Mouse (Mus musculus) regulatory T cell (primary cell): Measurements from ENCODE around the gene Slc22a14.

Experiments
- in situ Hi-C: fragments of 300-600 bp; cut with MboI, MseI; formaldehyde crosslinking; loops from one replicate; pipeline ENCODE4 v1.15.1; 2025; ENCODE audit warnings: high pct_unique_total_duplicates

Gene Slc22a14

GRCm38 (mm10) chr9:119357331-119358057 is 7.9 kb downstream of the Slc22a14 start, which contains the start of gene Xylb:
Gene Xylb, plus strand, starts transcription at chr9:119357381.
- in situ Hi-C loops: loop anchor here (5.0 kb wide), 1 partner anchor 40 kb away; no protein-coding TSS in a partner anchor

GRCm38 (mm10) chr9:119355943-119356342 is 9.4 kb downstream of the Slc22a14 start:
- in situ Hi-C loops: loop anchor here (5.0 kb wide), 1 partner anchor 39 kb away; no protein-coding TSS in a partner anchor

DNA sequence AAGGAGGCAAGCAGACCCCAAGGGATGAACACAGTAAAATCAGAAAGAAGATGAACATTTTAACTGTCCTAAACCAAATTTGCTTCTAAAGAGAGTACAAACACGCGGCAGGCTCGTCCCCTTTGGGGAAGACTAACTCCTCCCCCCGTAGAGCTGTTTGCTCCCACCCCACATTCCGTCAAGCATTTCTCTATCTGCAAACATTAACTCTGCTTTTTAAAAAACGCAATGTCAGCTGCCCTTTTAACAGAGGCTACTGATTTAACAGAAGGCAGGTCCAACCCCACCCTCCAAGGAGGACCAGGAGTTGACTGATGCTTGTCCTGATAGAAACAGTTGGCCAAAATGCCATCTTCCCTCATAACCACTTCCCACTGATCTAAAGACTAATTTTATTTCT is 11.4 kb downstream of the Slc22a14 start:
- in situ Hi-C loops: no loop called here

DNA sequence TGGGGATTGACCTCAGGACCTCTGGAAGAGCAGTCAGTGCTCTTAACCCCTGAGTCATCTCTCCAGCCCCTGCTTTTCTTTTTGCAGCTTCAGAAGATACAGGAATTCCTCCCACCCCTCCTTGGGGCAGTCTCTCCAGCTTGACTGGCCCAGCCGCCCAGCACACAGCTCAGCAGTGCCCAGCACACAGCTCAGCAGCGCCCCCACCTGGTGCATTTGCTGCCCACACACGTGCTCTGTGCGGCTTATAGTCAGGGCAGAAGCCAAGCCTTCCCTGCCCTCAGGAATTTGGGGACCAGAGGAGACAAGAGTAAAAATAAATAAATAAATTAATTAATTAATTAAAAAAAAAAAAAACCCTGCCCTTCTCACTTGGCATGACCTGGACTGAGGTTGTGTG is 13.3 kb downstream of the Slc22a14 start:
- in situ Hi-C loops: no loop called here

GRCm38 (mm10) chr9:119350947-119351705 is 14.2 kb downstream of the Slc22a14 start:
- in situ Hi-C loops: no loop called here

DNA sequence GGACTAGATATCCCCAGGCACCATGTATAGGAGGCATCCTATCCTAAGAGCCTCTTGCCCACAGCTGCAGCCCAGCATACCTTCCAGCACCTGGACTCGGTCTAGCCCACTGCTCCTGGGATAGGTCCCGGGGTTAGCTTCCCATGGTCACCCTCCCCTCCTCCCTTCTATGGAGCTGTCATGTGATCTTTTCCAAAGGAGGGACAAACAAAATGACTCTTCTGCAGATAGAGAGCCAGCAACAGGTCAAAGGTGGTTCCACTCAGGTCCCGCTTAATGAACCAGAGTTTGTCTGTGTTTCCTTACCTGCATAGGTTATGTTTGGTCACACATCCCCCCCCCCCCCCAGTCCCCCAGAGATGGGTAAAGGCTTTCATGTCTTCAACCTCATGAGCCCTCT is 14.8 kb downstream of the Slc22a14 start:
- in situ Hi-C loops: no loop called here

- in situ Hi-C loops: loop anchor here (5.0 to 10.0 kb wide), 3 partner anchors 101 to 422 kb away; partner anchors contain the start of gene Ctdspl
Observed at GRCm38 (mm10) chr9:119346376-119346775, 19.0 kb downstream of the Slc22a14 start.

DNA sequence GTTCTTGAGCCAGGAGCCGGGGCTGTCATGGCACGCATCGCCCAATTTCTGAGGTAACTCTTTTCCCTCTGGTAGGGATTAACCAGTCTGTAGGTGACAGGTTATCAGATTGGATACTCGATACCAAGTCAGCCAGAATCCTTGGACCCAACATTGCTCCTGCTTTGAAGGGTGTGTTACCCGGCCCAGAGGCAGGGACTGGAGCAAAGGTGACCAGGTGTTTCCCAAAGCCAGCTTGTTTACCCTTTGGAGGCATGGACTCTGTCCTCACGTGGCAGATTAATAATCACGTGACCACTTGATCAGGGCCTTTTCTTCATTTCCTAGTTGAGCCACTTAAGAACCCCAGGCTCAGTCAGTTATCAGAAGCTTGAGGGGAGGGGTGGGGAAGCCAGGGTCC is 22.6 kb downstream of the Slc22a14 start:
- in situ Hi-C loops: loop anchor here (10.0 kb wide), 1 partner anchor 418 kb away; the partner anchor contains the start of gene Ctdspl

- in situ Hi-C loops: loop anchor here (10.0 kb wide), 1 partner anchor 416 kb away; the partner anchor contains the start of gene Ctdspl
Observed at GRCm38 (mm10) chr9:119340909-119341816, 24.2 kb downstream of the Slc22a14 start, which contains the start of gene Myd88. Gene Myd88, minus strand, starts transcription at chr9:119341411.

GRCm38 (mm10) chr9:119340212-119340580 is 25.2 kb downstream of the Slc22a14 start:
- in situ Hi-C loops: loop anchor here (10.0 kb wide), 1 partner anchor 415 kb away; the partner anchor contains the start of gene Ctdspl

GRCm38 (mm10) chr9:119339558-119340211 is 25.7 kb downstream of the Slc22a14 start, which contains the start of gene Acaa1a:
Gene Acaa1a, plus strand, starts transcription at chr9:119339676.
- in situ Hi-C loops: loop anchor here (10.0 kb wide), 1 partner anchor 415 kb away; the partner anchor contains the start of gene Ctdspl

DNA sequence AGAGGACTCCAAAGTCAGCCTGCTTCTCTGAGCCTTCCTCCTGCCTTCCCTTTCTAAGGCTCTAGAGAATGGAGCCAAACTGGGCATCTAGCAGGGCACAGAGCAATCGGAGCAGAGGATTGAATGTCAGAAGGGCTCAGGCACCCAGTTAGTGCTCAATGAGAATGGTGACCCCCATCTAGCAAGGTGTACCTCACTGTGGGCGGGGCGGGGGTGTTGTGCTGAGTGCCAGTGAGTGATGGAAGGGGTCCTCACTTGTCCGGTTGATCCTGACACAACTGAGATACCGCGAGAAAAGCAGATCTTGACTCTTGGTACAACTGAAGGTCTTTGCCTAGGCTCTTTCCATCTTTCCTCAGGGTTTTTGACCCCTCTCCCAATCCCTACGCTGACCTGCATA is 26.2 kb downstream of the Slc22a14 start:
- in situ Hi-C loops: no loop called here

GRCm38 (mm10) chr9:119338350-119338749 is 27.0 kb downstream of the Slc22a14 start:
- in situ Hi-C loops: no loop called here

- in situ Hi-C loops: no loop called here
Observed at GRCm38 (mm10) chr9:119337842-119338241, 27.5 kb downstream of the Slc22a14 start.

DNA sequence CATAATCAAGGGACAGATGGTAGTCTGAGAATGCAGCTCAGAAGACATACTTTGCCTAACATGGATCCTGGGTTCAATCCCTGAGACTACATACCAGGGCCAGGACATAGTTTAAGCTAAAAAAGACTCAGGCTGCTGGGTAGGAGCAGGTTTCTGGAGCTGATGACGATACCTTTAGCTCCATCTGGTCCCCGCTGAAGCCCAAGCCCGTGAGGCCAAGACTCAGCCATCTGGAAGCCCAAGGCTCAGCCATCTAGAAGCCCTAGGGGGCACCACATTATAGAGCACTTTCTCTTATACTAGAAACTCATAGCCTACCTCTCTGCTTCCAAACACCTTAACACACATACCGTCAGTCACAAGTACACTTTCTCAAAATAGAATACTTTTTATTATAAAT is 29.8 kb downstream of the Slc22a14 start:
- in situ Hi-C loops: no loop called here

- in situ Hi-C loops: no loop called here
Observed at GRCm38 (mm10) chr9:119334834-119335233, 30.5 kb downstream of the Slc22a14 start.

GRCm38 (mm10) chr9:119334324-119334723 is 31.0 kb downstream of the Slc22a14 start:
- in situ Hi-C loops: no loop called here

GRCm38 (mm10) chr9:119330186-119330963 is 35.0 kb downstream of the Slc22a14 start:
- in situ Hi-C loops: no loop called here

DNA sequence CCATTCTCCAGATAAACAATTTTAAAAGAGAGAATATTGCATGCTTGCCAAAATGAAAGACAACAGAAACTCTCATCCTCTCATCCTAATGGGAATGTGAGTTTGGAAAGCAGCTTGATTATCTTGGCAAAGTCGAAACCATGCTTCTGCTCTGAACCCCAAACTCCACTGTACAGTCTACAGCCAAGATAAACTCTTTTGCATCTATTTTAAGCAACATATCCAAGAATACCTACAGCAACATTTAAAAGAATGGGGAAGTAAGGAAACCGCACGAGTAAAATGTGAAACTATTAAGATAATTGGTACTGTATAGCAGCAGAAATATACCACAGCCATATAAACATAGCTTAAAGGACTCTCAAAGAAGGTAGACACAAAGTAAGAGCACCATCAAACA is 36.9 kb downstream of the Slc22a14 start:
- in situ Hi-C loops: no loop called here

DNA sequence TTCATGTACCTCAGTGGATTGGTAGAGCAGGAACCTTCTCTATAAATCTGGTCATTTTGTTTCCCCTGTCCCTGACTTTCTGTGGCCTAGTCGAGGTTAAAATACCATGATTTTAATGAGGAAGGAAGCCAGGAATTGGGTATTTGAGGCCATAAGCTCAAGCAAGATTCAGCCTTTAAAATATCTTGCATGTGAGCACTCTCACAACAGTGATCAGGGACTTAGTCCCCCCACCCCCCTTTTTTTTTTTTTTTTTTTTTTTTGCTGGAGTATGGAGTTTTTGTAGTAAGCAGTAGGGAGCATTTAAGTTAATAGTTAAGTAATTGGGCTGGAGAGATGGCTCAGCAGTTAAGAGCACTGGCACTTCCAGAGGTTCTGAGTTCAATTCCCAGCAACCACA is 41.2 kb downstream of the Slc22a14 start:
- in situ Hi-C loops: no loop called here
